Mouse (Mus musculus): ENCODE measurements around the gene Avpr1b. TPM values are rescaled to one million over a fixed set of nuclear protein-coding genes. Genes with fewer than 3 reads are reported as not detected.
"Not testable (repeated sequence)": the region's sequence is repeated elsewhere in the genome, so short reads cannot be mapped to it uniquely, and the experiment has no call there.

Avpr1b gene
- polyA plus RNA-seq, 1 experiment from 2014 or later: not detected

GRCm38 (mm10) chr1:131624175-131624835 is 25.3 kb downstream of the Avpr1b start:
- no peaks in the 10 kb centered on the region for H3K9me3 ChIP-seq (ENCODE audit: low read length)
- WGBS: 25% methylated on average over 3 of the region's 3 CpGs

GRCm38 (mm10) chr1:131626200-131626599 is 27.2 kb downstream of the Avpr1b start:
- no peak for TF ChIP-seq EP300 (IDR thresholded peaks at IDR 0.05)
- TF ChIP-seq CTCF (IDR thresholded peaks at IDR 0.05): no peak
- no peak overlapping the region for H3K27ac ChIP-seq (ENCODE audit: low read length)
- H3K4me3 ChIP-seq (ENCODE audit: low read depth, low read length): no peak overlapping the region
- no peak overlapping the region for H3K4me2 ChIP-seq (replicated peaks; ENCODE audit: low read depth, low read length)
- no peaks in the 10 kb centered on the region for H3K9me3 ChIP-seq (ENCODE audit: low read length)
- 88% methylated on average over 6 of the region's 6 CpGs for WGBS
- no peak for ATAC-seq
- H3K9ac ChIP-seq (replicated peaks; ENCODE audit: low read depth): no peak overlapping the region
- no peaks in the 10 kb centered on the region for H3K36me3 ChIP-seq (ENCODE audit: insufficient read depth, low read length)
- DNase-seq (ENCODE audit: low spot score): no peak
- no peaks in the 10 kb centered on the region for H3K27me3 ChIP-seq (replicated peaks; ENCODE audit: insufficient read depth, low read length)
- no peaks in the 10 kb centered on the region for H3K4me1 ChIP-seq (ENCODE audit: insufficient read depth, low read depth, low read length)

More at GRCm38 (mm10) chr1:131624175-131624835, 25.3 kb downstream of the Avpr1b start:
- no peaks in the 10 kb centered on the region for H3K36me3 ChIP-seq (ENCODE audit: insufficient read depth, low read length)
- no peaks in the 10 kb centered on the region for H3K4me1 ChIP-seq (ENCODE audit: insufficient read depth, low read depth, low read length)
- TF ChIP-seq CTCF (IDR thresholded peaks at IDR 0.05): no peak
- no peak for TF ChIP-seq EP300 (IDR thresholded peaks at IDR 0.05)
- no peak overlapping the region for H3K4me3 ChIP-seq (ENCODE audit: low read depth, low read length)
- ATAC-seq (no peak), DNase-seq (ENCODE audit: low spot score) (no peak)
- H3K4me2 ChIP-seq (replicated peaks; ENCODE audit: low read depth, low read length): no peak overlapping the region
- H3K27me3 ChIP-seq (replicated peaks; ENCODE audit: insufficient read depth, low read length): no peaks in the 10 kb centered on the region
- H3K27ac ChIP-seq (ENCODE audit: low read length): no peak overlapping the region
- no peak overlapping the region for H3K9ac ChIP-seq (replicated peaks; ENCODE audit: low read depth)

- WGBS: 38% methylated on average over 6 of the region's 6 CpGs
- H3K4me3 ChIP-seq (ENCODE audit: low read depth, low read length); H3K9me3 ChIP-seq (ENCODE audit: low read length); ATAC-seq; H3K36me3 ChIP-seq (ENCODE audit: insufficient read depth, low read length); H3K4me2 ChIP-seq (replicated peaks; ENCODE audit: low read depth, low read length); H3K27ac ChIP-seq (ENCODE audit: low read length); DNase-seq (ENCODE audit: low spot score); H3K27me3 ChIP-seq (replicated peaks; ENCODE audit: insufficient read depth, low read length); H3K9ac ChIP-seq (replicated peaks; ENCODE audit: low read depth); H3K4me1 ChIP-seq (ENCODE audit: insufficient read depth, low read depth, low read length): not testable (repeated sequence)
Measured at GRCm38 (mm10) chr1:131632216-131632615, 33.2 kb downstream of the Avpr1b start.

- TF ChIP-seq EP300 (IDR thresholded peaks at IDR 0.05) (no peak), CTCF (IDR thresholded peaks at IDR 0.05) (no peak)
- Histone ChIP-seq H3K9ac (replicated peaks; ENCODE audit: low read depth) (no peak overlapping the region), H3K27ac (ENCODE audit: low read length) (no peak overlapping the region), H3K36me3 (ENCODE audit: insufficient read depth, low read length) (no peaks in the 10 kb centered on the region), H3K4me1 (ENCODE audit: insufficient read depth, low read depth, low read length) (no peaks in the 10 kb centered on the region), H3K27me3 (replicated peaks; ENCODE audit: insufficient read depth, low read length) (no peaks in the 10 kb centered on the region), H3K9me3 (ENCODE audit: low read length) (no peaks in the 10 kb centered on the region), H3K4me2 (replicated peaks; ENCODE audit: low read depth, low read length) (no peak overlapping the region), H3K4me3 (ENCODE audit: low read depth, low read length) (no peak overlapping the region)
- no peak for DNase-seq (ENCODE audit: low spot score)
- ATAC-seq: no peak
Measured at GRCm38 (mm10) chr1:131634495-131634894, 35.5 kb downstream of the Avpr1b start.

GRCm38 (mm10) chr1:131637791-131638540 is 38.9 kb downstream of the Avpr1b start, which contains the start of gene Ctse:
Gene Ctse, plus strand, starts transcription at chr1:131638306.
- ATAC-seq (peak; percentile 40; the same call in 1 of the 2 replicates), DNase-seq (ENCODE audit: low spot score) (peak; percentile 35)
- WGBS: 27% methylated on average over 9 of the region's 9 CpGs
- Histone ChIP-seq H3K27ac (ENCODE audit: low read length) (no peak within 1 kb of the TSS), H3K4me3 (ENCODE audit: low read depth, low read length) (no peak within 1 kb of the TSS), H3K4me1 (ENCODE audit: insufficient read depth, low read depth, low read length) (no peaks in the 10 kb centered on the region), H3K9ac (replicated peaks; ENCODE audit: low read depth) (no peak within 1 kb of the TSS), H3K9me3 (ENCODE audit: low read length) (no peaks in the 10 kb centered on the region), H3K27me3 (replicated peaks; ENCODE audit: insufficient read depth, low read length) (no peaks in the 10 kb centered on the region), H3K36me3 (ENCODE audit: insufficient read depth, low read length) (no peaks in the 10 kb centered on the region), H3K4me2 (replicated peaks; ENCODE audit: low read depth, low read length) (0 out of 2 replicates have a peak within 1 kb of the TSS, but pooled peaks have one; percentile 11)
- no peak for TF ChIP-seq CTCF (IDR thresholded peaks at IDR 0.05)
- TF ChIP-seq EP300 (IDR thresholded peaks at IDR 0.05): no peak

- WGBS: 65% methylated on average over 9 of the region's 9 CpGs
- Histone ChIP-seq H3K4me1 (ENCODE audit: insufficient read depth, low read depth, low read length) (no peaks in the 10 kb centered on the region), H3K9ac (replicated peaks; ENCODE audit: low read depth) (no peak overlapping the region), H3K9me3 (ENCODE audit: low read length) (no peaks in the 10 kb centered on the region), H3K27ac (ENCODE audit: low read length) (no peak overlapping the region), H3K4me2 (replicated peaks; ENCODE audit: low read depth, low read length) (no peak overlapping the region), H3K4me3 (ENCODE audit: low read depth, low read length) (no peak overlapping the region), H3K36me3 (ENCODE audit: insufficient read depth, low read length) (no peaks in the 10 kb centered on the region), H3K27me3 (replicated peaks; ENCODE audit: insufficient read depth, low read length) (no peaks in the 10 kb centered on the region)
- peak; percentile 28 for DNase-seq (ENCODE audit: low spot score)
- TF ChIP-seq EP300 (IDR thresholded peaks at IDR 0.05) (no peak), CTCF (IDR thresholded peaks at IDR 0.05) (no peak)
- no peak for ATAC-seq
Measured at GRCm38 (mm10) chr1:131638541-131639421, 39.7 kb downstream of the Avpr1b start.
